Mouse (Mus musculus): ENCODE results near the gene Os9.

Os9 gene

GRCm38 (mm10) chr10:127062503-127062902 lies 58.4 kb downstream of the Os9 start:
- no peak for DNase-seq

GRCm38 (mm10) chr10:127062101-127062500 lies 58.8 kb downstream of the Os9 start:
- DNase-seq, result peak in 1 of 2 experiments; percentile 38

GRCm38 (mm10) chr10:127061513-127061912 lies 59.4 kb downstream of the Os9 start:
- DNase-seq, result no peak

GRCm38 (mm10) chr10:127061085-127061484 lies 59.8 kb downstream of the Os9 start:
- DNase-seq, result no peak

GRCm38 (mm10) chr10:127059968-127060916 lies 60.7 kb downstream of the Os9 start, which contains the start of gene March9:
March9 (minus strand) TSS chr10:127060184.
- peak; percentile 88 to 95 for DNase-seq

- peak in 1 of 2 experiments; percentile 66 for DNase-seq
These were observed 61.6 kb downstream of the Os9 start for GRCm38 (mm10) chr10:127059174-127059967.

- peak in 1 of 2 experiments; percentile 39 for DNase-seq
These were observed 62.2 kb downstream of the Os9 start for GRCm38 (mm10) chr10:127058708-127059107.

- DNase-seq, result peak; percentile 83 to 89
These were observed 62.8 kb downstream of the Os9 start for GRCm38 (mm10) chr10:127058161-127058560.

GRCm38 (mm10) chr10:127056490-127056889 lies 64.4 kb downstream of the Os9 start:
- DNase-seq, result peak in 1 of 2 experiments; percentile 39

- DNase-seq, result no peak
These were observed 65.5 kb downstream of the Os9 start for GRCm38 (mm10) chr10:127055406-127055805.

- DNase-seq, result peak in 1 of 2 experiments; percentile 50
These were observed 66.3 kb downstream of the Os9 start for GRCm38 (mm10) chr10:127054646-127055045.

GRCm38 (mm10) chr10:127050119-127050474 lies 70.8 kb downstream of the Os9 start:
- DNase-seq, result no peak

- peak in 1 of 2 experiments; percentile 47 for DNase-seq
These were observed 71.4 kb downstream of the Os9 start for GRCm38 (mm10) chr10:127049395-127050118.

- DNase-seq, result no peak
These were observed 72.1 kb downstream of the Os9 start for GRCm38 (mm10) chr10:127048608-127049394.

GRCm38 (mm10) chr10:127047954-127048353 lies 73.0 kb downstream of the Os9 start, which contains the start of gene Cyp27b1:
Cyp27b1 (plus strand) TSS chr10:127048250.
- DNase-seq, result no peak
